26 mouse cellular contexts compared by ENCODE assay signal in genomic region chr3:84602759-84603158, GRCm38 (mm10). TPM values are rescaled to one million over a fixed set of nuclear protein-coding genes. Genes with fewer than 3 reads are reported as not detected.
DNase-seq lines count a peak whose midpoint lies in the region; ATAC-seq and TF ChIP-seq lines count a peak whose summit lies in the region.
"Had no signal": no experiment of that assay in that cellular context is flagged by ENCODE, and none has a peak within 500 bp of the region (broad histone marks: within the 10 kb centered on the region; RNA-seq: fewer than 3 reads in every experiment).

No protein-coding gene starts in this region.

- 91% methylated on average over 2 of the region's 2 CpGs for WGBS in heart, embryonic 11.5 days (ENCODE audit: insufficient replicate concordance)
- 93% methylated on average over 2 of the region's 2 CpGs for WGBS in midbrain, embryonic 11.5 days
- 94% methylated on average over 2 of the region's 2 CpGs for WGBS in midbrain, embryonic 16.5 days
- 71% methylated on average over 2 of the region's 2 CpGs for WGBS in intestine, postnatal 0 days
- 97% methylated on average over 2 of the region's 2 CpGs for WGBS in forebrain, embryonic 10.5 days

- H3K36me3 ChIP-seq in heart, embryonic 11.5 days (ENCODE audit: control insufficient read depth, insufficient read depth, low read length) = no peaks in the 10 kb centered on the region
- H3K36me3 ChIP-seq in midbrain, embryonic 11.5 days (ENCODE audit: control insufficient read depth, insufficient read depth, low read length) = no peaks in the 10 kb centered on the region
- H3K36me3 ChIP-seq in midbrain, embryonic 16.5 days (ENCODE audit: control insufficient read depth, insufficient read depth, low read length) = no peaks in the 10 kb centered on the region
- H3K36me3 ChIP-seq in intestine, postnatal 0 days (ENCODE audit: control insufficient read depth, insufficient read depth) = no peaks in the 10 kb centered on the region
- no peaks in the 10 kb centered on the region for H3K36me3 ChIP-seq in forebrain, embryonic 10.5 days (replicated peaks)
- H3K36me3 ChIP-seq: G1E; heart, embryonic 10.5 days; neural tube, embryonic 12.5 days had no signal

- no peak overlapping the region for H3K4me3 ChIP-seq in heart, embryonic 11.5 days (ENCODE audit: low read depth, low read length)
- no peak overlapping the region for H3K4me3 ChIP-seq in midbrain, embryonic 11.5 days (ENCODE audit: low read depth, low read length)
- no peak overlapping the region for H3K4me3 ChIP-seq in midbrain, embryonic 16.5 days (ENCODE audit: low read depth, low read length)
- H3K4me3 ChIP-seq in intestine, postnatal 0 days (ENCODE audit: low read depth, low read length) = no peak overlapping the region
- no peak overlapping the region for H3K4me3 ChIP-seq in forebrain, embryonic 10.5 days
- H3K4me3 ChIP-seq: heart, embryonic 10.5 days; megakaryocyte, embryonic 14.5 days; neural tube, embryonic 12.5 days had no signal

- H3K27ac ChIP-seq in heart, embryonic 11.5 days (ENCODE audit: low read depth, low read length) = no peak overlapping the region
- no peak overlapping the region for H3K27ac ChIP-seq in midbrain, embryonic 11.5 days (ENCODE audit: low read depth, low read length)
- H3K27ac ChIP-seq in midbrain, embryonic 16.5 days (ENCODE audit: low read length) = no peak overlapping the region
- H3K27ac ChIP-seq in intestine, postnatal 0 days (ENCODE audit: low read depth, low read length) = no peak overlapping the region
- H3K27ac ChIP-seq in forebrain, embryonic 10.5 days = no peak overlapping the region
- H3K27ac ChIP-seq: heart, embryonic 10.5 days; neural tube, embryonic 12.5 days had no signal

- no peaks in the 10 kb centered on the region; the same call in 1 of the 2 replicates for H3K4me1 ChIP-seq in heart, embryonic 11.5 days (ENCODE audit: control insufficient read depth, insufficient read depth, low read length)
- no peaks in the 10 kb centered on the region for H3K4me1 ChIP-seq in midbrain, embryonic 11.5 days (ENCODE audit: control insufficient read depth, insufficient read depth, low read length)
- H3K4me1 ChIP-seq in midbrain, embryonic 16.5 days (ENCODE audit: control insufficient read depth, insufficient read depth, low read length) = no peaks in the 10 kb centered on the region
- H3K4me1 ChIP-seq in intestine, postnatal 0 days (replicated peaks; ENCODE audit: control insufficient read depth, insufficient read depth, low read length) = no peaks in the 10 kb centered on the region
- H3K4me1 ChIP-seq in forebrain, embryonic 10.5 days = peaks cover 6% of the 10 kb centered on the region
- H3K4me1 ChIP-seq: heart, embryonic 10.5 days; neural tube, embryonic 12.5 days had no signal

- no peak for TF ChIP-seq CTCF in intestine, postnatal 0 days (IDR thresholded peaks at IDR 0.05; ENCODE audit: low read depth)

- DNase-seq in heart, adult 11 months = peak; percentile 50
- peak; percentile 65 for DNase-seq in midbrain, embryonic 11.5 days (ENCODE audit: low spot score, missing footprints)
- no peak for DNase-seq in frontal cortex, postnatal 25 days (ENCODE audit: low spot score in 2 of 2)
- DNase-seq in kidney, adult 18-20 months = no peak
- no peak for DNase-seq in forebrain, embryonic 10.5 days (ENCODE audit: extremely low spot score, low spot score)
- DNase-seq: adrenal gland, postnatal 10 days; cerebellum, adult 18-20 months; cerebellum, postnatal 25 days; kidney, adult 11 months; kidney, postnatal 4 days; layer of hippocampus, adult 9-11 months; lung, embryonic 14.5 days; lung, postnatal 36 days; midbrain, embryonic 14.5 days; retina, postnatal 1 day had no signal

- H3K9me3 ChIP-seq in heart, embryonic 11.5 days (replicated peaks; ENCODE audit: control insufficient read depth, low read length) = no peaks in the 10 kb centered on the region
- H3K9me3 ChIP-seq in midbrain, embryonic 11.5 days (ENCODE audit: control insufficient read depth, low read length) = no peaks in the 10 kb centered on the region
- H3K9me3 ChIP-seq in midbrain, embryonic 16.5 days (replicated peaks; ENCODE audit: control insufficient read depth, low read length, poor library complexity, severe bottlenecking) = peaks cover 9% of the 10 kb centered on the region; the same call in 1 of the 2 replicates
- H3K9me3 ChIP-seq in intestine, postnatal 0 days (ENCODE audit: control insufficient read depth) = 0 out of 2 replicates have a peak, but pooled peaks cover 7% of the 10 kb centered on the region
- H3K9me3 ChIP-seq in forebrain, embryonic 10.5 days = no peaks in the 10 kb centered on the region
- H3K9me3 ChIP-seq: G1E had no signal

- no peak for ATAC-seq in heart, embryonic 11.5 days (replicated peaks; ENCODE audit: insufficient number of reproducible peaks, low FRiP score, low TSS enrichment)
- no peak for ATAC-seq in midbrain, embryonic 11.5 days (ENCODE audit: low FRiP score)
- ATAC-seq in midbrain, embryonic 16.5 days = no peak
- peak; percentile 51; the same call in 1 of the 2 replicates for ATAC-seq in intestine, postnatal 0 days
- ATAC-seq: activated CD4-positive, CD25-positive, alpha-beta regulatory T cell, adult 4 months; hindbrain, embryonic 16.5 days had no signal

- no peak overlapping the region for H3K9ac ChIP-seq in heart, embryonic 11.5 days (ENCODE audit: low read depth, low read length)
- H3K9ac ChIP-seq in midbrain, embryonic 11.5 days (ENCODE audit: low read length) = no peak overlapping the region
- no peak overlapping the region for H3K9ac ChIP-seq in midbrain, embryonic 16.5 days (ENCODE audit: low read depth, low read length)
- H3K9ac ChIP-seq in intestine, postnatal 0 days (ENCODE audit: low read depth, low read length) = no peak overlapping the region
- H3K9ac ChIP-seq: lung, embryonic 14.5 days; neural tube, embryonic 12.5 days had no signal

- no peaks in the 10 kb centered on the region for H3K27me3 ChIP-seq in heart, embryonic 11.5 days (ENCODE audit: control insufficient read depth, insufficient read depth, low read length)
- H3K27me3 ChIP-seq in midbrain, embryonic 11.5 days (ENCODE audit: control insufficient read depth, insufficient read depth, low read length) = no peaks in the 10 kb centered on the region
- H3K27me3 ChIP-seq in midbrain, embryonic 16.5 days (ENCODE audit: control insufficient read depth, insufficient read depth, low read depth, low read length) = no peaks in the 10 kb centered on the region
- H3K27me3 ChIP-seq in intestine, postnatal 0 days (replicated peaks; ENCODE audit: control insufficient read depth, insufficient read depth, low read length) = no peaks in the 10 kb centered on the region
- peaks cover 28% of the 10 kb centered on the region for H3K27me3 ChIP-seq in forebrain, embryonic 10.5 days (ENCODE audit: poor library complexity, severe bottlenecking)
- H3K27me3 ChIP-seq: CH12.LX had no signal

- H3K4me2 ChIP-seq in heart, embryonic 11.5 days = no peak overlapping the region
- no peak overlapping the region for H3K4me2 ChIP-seq in midbrain, embryonic 11.5 days
- no peak overlapping the region for H3K4me2 ChIP-seq in midbrain, embryonic 16.5 days (ENCODE audit: low read length)
- H3K4me2 ChIP-seq in intestine, postnatal 0 days (replicated peaks; ENCODE audit: low read depth) = no peak overlapping the region
- H3K4me2 ChIP-seq: lung, embryonic 14.5 days; neural tube, embryonic 12.5 days had no signal

RNA-seq across cellular contexts. Expression of gene Tigd4, which starts 9.4 kb away (rescaled TPM):
- polyA plus RNA-seq in heart, embryonic 11.5 days (2014; fragmentation: Nextera tagmentation; extraction: Ambion mirVana) = not detected in 2 replicates
- polyA plus RNA-seq in midbrain, embryonic 11.5 days (2014; fragmentation: Nextera tagmentation; extraction: Ambion mirVana) = not detected in 2 replicates
- not detected in 2 replicates for polyA plus RNA-seq in midbrain, embryonic 16.5 days (2015; fragmentation: Nextera tagmentation; extraction: Ambion mirVana)
- 0.04 TPM in 1 of 2 replicates, not detected in the other for polyA plus RNA-seq in intestine, postnatal 0 days (2015; fragmentation: Nextera tagmentation; extraction: Ambion mirVana)
- 0.06 TPM in 1 of 2 replicates, not detected in the other for polyA plus RNA-seq in forebrain, embryonic 10.5 days (2016; fragmentation: Nextera tagmentation; extraction: Ambion mirVana)
- polyA plus RNA-seq: activated CD4-positive, CD25-positive, alpha-beta regulatory T cell, adult 4 months; forebrain, embryonic 11.5 days; G1E; heart, embryonic 10.5 days; midbrain, embryonic 14.5 days had no signal

RNA-seq across cellular contexts. Expression of gene Arfip1, which starts 20.3 kb away (rescaled TPM):
- polyA plus RNA-seq in heart, embryonic 11.5 days (2014; fragmentation: Nextera tagmentation; extraction: Ambion mirVana) = 42.6 and 56.9 TPM in 2 replicates
- polyA plus RNA-seq in midbrain, embryonic 11.5 days (2014; fragmentation: Nextera tagmentation; extraction: Ambion mirVana) = 42.6 and 44.2 TPM in 2 replicates
- 22.1 and 22.4 TPM in 2 replicates for polyA plus RNA-seq in midbrain, embryonic 16.5 days (2015; fragmentation: Nextera tagmentation; extraction: Ambion mirVana)
- polyA plus RNA-seq in intestine, postnatal 0 days (2015; fragmentation: Nextera tagmentation; extraction: Ambion mirVana) = 42.6 and 46.5 TPM in 2 replicates
- 32.0 and 34.8 TPM in 2 replicates for polyA plus RNA-seq in forebrain, embryonic 10.5 days (2016; fragmentation: Nextera tagmentation; extraction: Ambion mirVana)

Comparison
In these comparisons a context has a peak if more than half of its experiments do, and no peak if none do; other contexts are left out.
1. DNase-seq: peak in heart, adult 11 months (single experiment) and midbrain, embryonic 11.5 days (single experiment); none in frontal cortex, postnatal 25 days (0 of 2), kidney, adult 18-20 months (single experiment) and forebrain, embryonic 10.5 days (single experiment).